Mouse (Mus musculus): ENCODE measurements around the gene Plekhm1.

Plekhm1 gene

GRCm38 (mm10) chr11:103360661-103361081 lies 51.8 kb downstream of the Plekhm1 start:
- no peak for DNase-seq (ENCODE audit: low spot score in 2 of 2)

GRCm38 (mm10) chr11:103359841-103360641 lies 52.4 kb downstream of the Plekhm1 start:
- peak; percentile 57 to 78 for DNase-seq (ENCODE audit: low spot score in 2 of 2)

GRCm38 (mm10) chr11:103359122-103359521 lies 53.4 kb downstream of the Plekhm1 start:
- DNase-seq (ENCODE audit: low spot score in 2 of 2): peak in 1 of 2 experiments; percentile 59

- no peak for DNase-seq (ENCODE audit: low spot score in 2 of 2)
Observed at GRCm38 (mm10) chr11:103358316-103358715, 54.2 kb downstream of the Plekhm1 start.

GRCm38 (mm10) chr11:103357710-103358109 lies 54.8 kb downstream of the Plekhm1 start:
- DNase-seq (ENCODE audit: low spot score in 2 of 2): no peak

GRCm38 (mm10) chr11:103356938-103357670 lies 55.4 kb downstream of the Plekhm1 start:
- no peak for DNase-seq (ENCODE audit: low spot score in 2 of 2)

- DNase-seq (ENCODE audit: low spot score in 2 of 2): no peak
Observed at GRCm38 (mm10) chr11:103356032-103356571, 56.4 kb downstream of the Plekhm1 start.

GRCm38 (mm10) chr11:103355251-103355650 lies 57.2 kb downstream of the Plekhm1 start:
- DNase-seq (ENCODE audit: low spot score in 2 of 2): no peak

GRCm38 (mm10) chr11:103354033-103354432 lies 58.5 kb downstream of the Plekhm1 start:
- DNase-seq (ENCODE audit: low spot score in 2 of 2): no peak

GRCm38 (mm10) chr11:103352239-103352814 lies 60.2 kb downstream of the Plekhm1 start:
- DNase-seq (ENCODE audit: low spot score in 2 of 2): no peak

GRCm38 (mm10) chr11:103350711-103351315 lies 61.7 kb downstream of the Plekhm1 start:
- no peak for DNase-seq (ENCODE audit: low spot score in 2 of 2)

- no peak for DNase-seq (ENCODE audit: low spot score in 2 of 2)
Observed at GRCm38 (mm10) chr11:103349699-103350098, 62.8 kb downstream of the Plekhm1 start.

- no peak for DNase-seq (ENCODE audit: low spot score in 2 of 2)
Observed at GRCm38 (mm10) chr11:103346657-103347056, 65.8 kb downstream of the Plekhm1 start.

GRCm38 (mm10) chr11:103346236-103346635 lies 66.3 kb downstream of the Plekhm1 start:
- no peak for DNase-seq (ENCODE audit: low spot score in 2 of 2)

GRCm38 (mm10) chr11:103345408-103346091 lies 66.9 kb downstream of the Plekhm1 start:
- no peak for DNase-seq (ENCODE audit: low spot score in 2 of 2)

GRCm38 (mm10) chr11:103344494-103345332 lies 67.8 kb downstream of the Plekhm1 start:
- no peak for DNase-seq (ENCODE audit: low spot score in 2 of 2)

- DNase-seq (ENCODE audit: low spot score in 2 of 2): no peak
Observed at GRCm38 (mm10) chr11:103343881-103344280, 68.6 kb downstream of the Plekhm1 start.

- DNase-seq (ENCODE audit: low spot score in 2 of 2): no peak
Observed at GRCm38 (mm10) chr11:103343063-103343462, 69.4 kb downstream of the Plekhm1 start.

GRCm38 (mm10) chr11:103340677-103341076 lies 71.8 kb downstream of the Plekhm1 start:
- no peak for DNase-seq (ENCODE audit: low spot score in 2 of 2)

GRCm38 (mm10) chr11:103340130-103340529 lies 72.4 kb downstream of the Plekhm1 start:
- no peak for DNase-seq (ENCODE audit: low spot score in 2 of 2)

Measured in frontal cortex, postnatal 10 days (tissue).